Mouse (Mus musculus) adrenal gland, postnatal 14 days (tissue): ENCODE results near the gene Nat14. TPM values are rescaled to one million over a fixed set of nuclear protein-coding genes. Genes with fewer than 3 reads are reported as not detected.

Source experiments
- DNase-seq: peaks from one replicate; pipeline ENCODE4 v3.0.0; 2021; ENCODE audit warnings: mixed read lengths
- total RNA-seq: library from RNA; stranded (reverse); gene quantifications from 2 replicates; pipeline ENCODE4 v1.2.3, GENCODE M21; 2021

Nat14 gene
- total RNA-seq, 1 experiment from 2014 or later = 6.6 TPM

GRCm38 (mm10) chr7:4920496-4920895, 1.3 kb upstream of the Nat14 start:
- DNase-seq = no peak

- peak; percentile 36 for DNase-seq
Observed at GRCm38 (mm10) chr7:4920976-4921823, 628 bp upstream of the Nat14 start.

- peak; percentile 87 for DNase-seq
Observed at GRCm38 (mm10) chr7:4922508-4922907, 680 bp downstream of the Nat14 start.

- DNase-seq = peak; percentile 49
Observed at GRCm38 (mm10) chr7:4922931-4923565, 1.2 kb downstream of the Nat14 start.

- peak; percentile 83 for DNase-seq
Observed at GRCm38 (mm10) chr7:4923586-4924364, 1.9 kb downstream of the Nat14 start.

DNA sequence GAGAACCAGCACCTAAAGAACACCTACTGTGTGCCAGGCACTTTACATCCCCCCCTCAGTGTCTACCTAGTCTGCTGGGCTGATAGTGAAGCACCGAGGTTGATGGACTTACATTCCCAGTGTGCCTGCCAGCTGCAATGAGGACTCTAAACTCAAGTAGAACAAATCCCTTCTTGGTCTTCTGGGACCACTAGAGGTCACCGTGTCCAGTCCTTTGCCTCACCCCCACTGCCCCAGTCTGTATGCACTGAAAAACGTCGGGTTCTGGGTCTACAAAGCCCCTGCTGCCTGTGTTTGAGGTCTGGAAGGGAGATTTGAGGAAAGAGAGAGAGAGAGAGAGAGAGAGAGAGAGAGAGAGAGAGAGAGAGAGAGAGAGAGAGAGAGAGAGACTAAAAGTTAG, 2.7 kb downstream of the Nat14 start:
- no peak for DNase-seq

- DNase-seq = peak; percentile 50
Observed at GRCm38 (mm10) chr7:4924891-4925301, 3.1 kb downstream of the Nat14 start.

DNA sequence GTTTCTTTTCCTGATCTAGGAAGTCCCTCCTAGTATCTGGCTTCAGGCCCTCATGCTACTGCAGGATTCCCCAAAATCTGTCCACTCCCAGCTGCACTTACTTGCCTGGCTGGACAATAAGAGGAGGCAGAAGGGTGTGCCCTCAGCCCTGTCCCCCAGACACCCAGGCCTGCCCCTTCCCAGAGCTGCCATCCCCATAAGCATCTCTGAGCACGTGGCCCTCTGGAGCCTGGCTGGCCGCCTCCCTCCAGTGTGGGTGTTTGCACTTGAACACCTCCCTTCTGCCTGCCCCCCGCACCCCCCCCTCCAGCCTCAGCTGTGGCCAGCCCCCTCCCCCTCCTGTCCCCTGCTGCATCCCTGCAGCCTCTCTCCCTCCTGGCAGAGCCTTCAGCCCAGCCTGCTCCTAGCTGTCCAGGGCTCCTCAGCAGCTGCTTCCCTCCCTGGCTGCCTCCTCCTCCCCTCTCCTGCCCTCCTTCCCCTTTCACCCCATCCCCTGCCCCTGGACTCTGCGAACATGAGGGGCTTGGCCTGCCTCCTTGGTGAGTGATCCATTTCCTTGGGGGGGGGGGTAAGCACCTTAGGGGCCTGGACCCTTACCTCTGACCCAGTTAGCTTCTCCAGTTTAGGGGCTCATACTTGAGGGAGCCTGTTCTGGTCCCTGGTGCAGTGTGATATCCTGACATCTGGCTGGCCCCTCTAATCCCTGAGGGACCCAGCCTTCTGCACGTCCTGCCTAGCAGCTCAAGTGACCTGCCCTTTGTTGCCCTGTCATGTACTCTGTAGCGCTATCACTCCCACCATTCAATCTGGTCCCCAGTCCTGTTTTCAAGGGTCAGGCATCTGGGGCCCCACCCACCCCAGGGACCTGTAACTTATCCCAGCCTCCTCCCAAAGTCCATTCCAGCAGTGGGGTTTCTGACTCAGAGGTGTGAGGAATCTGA, 3.9 kb downstream of the Nat14 start, which contains the start of gene Ssc5d:
TSS of gene Ssc5d (plus strand) at position 345 of the 941 bp plus-strand sequence.
- peak; percentile 37 for DNase-seq

- DNase-seq = no peak
Observed at GRCm38 (mm10) chr7:4926849-4927248, 5.0 kb downstream of the Nat14 start.

DNA sequence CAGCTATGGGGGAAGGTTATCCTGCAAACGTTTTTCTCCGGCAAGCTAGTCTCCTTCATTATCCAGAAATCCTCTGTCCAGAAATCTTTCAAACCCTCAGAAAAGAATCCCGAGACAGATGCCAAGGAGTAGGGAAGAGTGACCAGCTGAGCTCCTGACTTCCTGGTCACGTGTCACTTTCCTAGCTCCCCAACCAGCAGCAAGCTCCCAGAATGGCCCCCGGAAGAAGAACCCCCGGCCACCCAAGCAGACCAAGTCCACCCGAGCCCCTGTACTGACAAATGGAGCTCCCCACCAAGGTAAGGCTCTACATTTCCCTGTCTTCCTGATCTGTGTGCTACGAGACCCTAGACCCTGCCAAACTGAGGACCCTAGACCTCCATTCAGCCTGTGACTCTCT, 5.9 kb downstream of the Nat14 start:
- no peak for DNase-seq

GRCm38 (mm10) chr7:4928323-4928722, 6.5 kb downstream of the Nat14 start:
- DNase-seq = no peak

GRCm38 (mm10) chr7:4933103-4933502, 11.3 kb downstream of the Nat14 start:
- DNase-seq = no peak

GRCm38 (mm10) chr7:4934160-4934914, 12.5 kb downstream of the Nat14 start:
- DNase-seq = no peak

GRCm38 (mm10) chr7:4936832-4937231, 15.0 kb downstream of the Nat14 start:
- DNase-seq = no peak

DNA sequence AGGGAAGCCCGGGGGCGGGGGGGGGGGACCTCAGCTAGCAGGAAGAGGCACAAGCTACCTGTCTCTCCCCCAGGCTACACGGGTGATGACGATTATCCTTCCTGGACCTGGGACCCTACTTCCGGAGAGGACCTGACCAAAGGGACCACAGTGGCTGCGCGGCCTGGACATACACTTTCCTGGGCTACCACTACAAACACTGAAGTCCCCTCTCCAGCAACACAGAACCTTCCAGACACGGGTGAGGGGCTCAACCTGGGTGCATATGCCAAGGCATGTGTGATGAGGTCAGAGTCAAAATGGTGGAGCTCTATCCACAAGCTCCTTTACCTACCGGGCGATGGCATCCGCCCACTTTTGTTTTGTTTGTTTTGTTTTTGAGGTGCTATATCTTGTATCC, 15.6 kb downstream of the Nat14 start:
- no peak for DNase-seq

DNA sequence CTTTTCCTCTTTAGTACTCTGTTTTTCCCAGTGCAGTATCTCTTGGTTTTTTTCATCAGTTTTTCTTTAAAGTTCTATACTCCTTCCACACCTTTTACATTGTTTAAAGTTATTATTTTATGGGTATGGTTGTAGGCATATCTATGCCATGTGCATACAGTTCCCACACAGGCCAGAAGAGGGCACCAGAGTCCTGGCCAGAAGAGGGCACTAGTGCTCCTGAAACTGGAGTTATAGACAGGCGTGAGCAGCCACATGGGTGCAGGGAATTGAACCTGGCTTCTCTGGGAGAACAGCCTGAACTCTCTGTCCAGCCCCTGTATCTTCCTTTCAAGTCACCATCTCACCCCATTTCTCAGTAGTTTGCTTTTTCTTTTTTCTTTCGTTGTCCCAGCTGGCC, 16.6 kb downstream of the Nat14 start:
- peak; percentile 87 for DNase-seq

- peak; percentile 91 for DNase-seq
Observed at GRCm38 (mm10) chr7:4940068-4940479, 18.2 kb downstream of the Nat14 start.

DNA sequence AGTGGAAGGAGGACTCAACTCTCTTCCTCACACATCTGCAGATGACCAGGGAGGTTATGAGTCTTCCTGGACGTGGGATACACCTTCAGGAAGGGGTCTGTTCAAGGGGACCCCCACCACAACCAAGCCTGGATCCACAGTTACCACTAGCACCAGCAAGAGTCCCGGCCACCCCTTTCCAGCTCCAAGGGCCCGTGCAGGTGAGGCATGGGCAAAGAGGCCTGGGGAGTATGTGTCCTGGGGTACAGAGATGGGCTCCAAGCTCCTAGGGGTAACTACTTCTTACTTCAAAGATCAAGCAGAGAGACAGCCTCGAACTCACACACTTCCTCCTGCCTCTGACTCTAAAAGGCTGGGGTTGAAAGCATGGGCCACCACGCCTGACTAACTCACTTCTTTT, 20.8 kb downstream of the Nat14 start:
- no peak for DNase-seq

DNA sequence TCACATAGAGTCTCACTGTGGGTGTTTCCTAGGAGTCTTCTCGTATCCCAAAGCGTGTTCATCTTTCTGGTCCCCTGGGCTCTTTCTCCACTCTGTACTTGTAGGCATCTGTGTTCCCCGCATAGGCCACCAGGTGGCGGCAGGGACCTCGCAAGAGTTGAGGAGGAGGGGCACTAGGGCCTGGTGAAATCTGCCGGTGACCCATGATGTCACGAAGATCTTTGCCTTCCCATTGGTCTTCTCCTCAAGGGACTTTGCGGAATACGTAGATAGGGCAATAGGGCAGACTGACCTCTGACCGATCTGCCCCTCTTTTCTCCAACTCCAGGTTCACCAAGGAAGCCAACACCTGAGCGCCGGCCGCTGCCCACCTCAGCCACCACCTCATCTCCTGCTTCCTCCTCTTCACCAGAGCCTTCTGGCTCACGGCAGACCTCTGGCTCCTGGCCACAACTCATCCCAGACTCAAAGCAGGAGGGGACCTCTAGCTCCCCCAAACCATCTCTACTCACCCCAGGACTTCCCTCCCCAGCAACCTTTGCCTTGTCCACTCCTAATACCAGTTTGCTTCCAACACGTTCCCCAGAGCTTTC, 21.5 kb downstream of the Nat14 start:
- peak; percentile 96 for DNase-seq

- peak; percentile 78 for DNase-seq
Observed at GRCm38 (mm10) chr7:4947855-4948254, 26.0 kb downstream of the Nat14 start.
